Mouse (Mus musculus) ES-Bruce4 (cell line): ENCODE results near the gene Tbc1d30. TPM values are rescaled to one million over a fixed set of nuclear protein-coding genes. Genes with fewer than 3 reads are reported as not detected.

ENCODE experiments used
- H3K27ac ChIP-seq: 2 replicates; pipeline ENCODE4 v1.5.1; 2012; ENCODE audit warnings: low read length, inconsistent platforms; ENCODE audit not compliant: insufficient read depth
- H3K27me3 ChIP-seq: 2 replicates; pipeline ENCODE4 v1.6.1; 2012; ENCODE audit warnings: mild to moderate bottlenecking, low read length, inconsistent platforms; ENCODE audit not compliant: control insufficient read depth, poor library complexity, insufficient read depth, severe bottlenecking
- H3K36me3 ChIP-seq: 2 replicates; pipeline ENCODE4 v1.6.1; 2012; ENCODE audit warnings: inconsistent platforms, mild to moderate bottlenecking, low read length, moderate library complexity; ENCODE audit not compliant: control insufficient read depth, poor library complexity, insufficient read depth, severe bottlenecking
- H3K4me1 ChIP-seq: one replicate; pipeline ENCODE4 v1.8.1; 2011; ENCODE audit warnings: low read length; ENCODE audit not compliant: control insufficient read depth, insufficient read depth
- H3K4me3 ChIP-seq: 2 replicates; pipeline ENCODE4 v1.5.1; 2011; ENCODE audit warnings: low read depth, mild to moderate bottlenecking, low read length
- H3K9ac ChIP-seq: 2 replicates; pipeline ENCODE4 v1.6.1; 2012; ENCODE audit warnings: low read depth, mild to moderate bottlenecking, inconsistent platforms; ENCODE audit not compliant: poor library complexity, severe bottlenecking
- H3K9me3 ChIP-seq: replicated peaks from 2 replicates; pipeline ENCODE4 v1.6.1; 2012; ENCODE audit warnings: mild to moderate bottlenecking, low read length, inconsistent platforms; ENCODE audit not compliant: control insufficient read depth, poor library complexity, insufficient read depth, severe bottlenecking
- CTCF ChIP-seq: IDR thresholded peaks from one replicate; pipeline ENCODE4 v1.8.1; 2011; ENCODE audit warnings: low read depth, low read length
- EP300 ChIP-seq: IDR thresholded peaks from 2 replicates; pipeline ENCODE4 v1.6.1; 2011; ENCODE audit warnings: low read depth, low read length; ENCODE audit not compliant: insufficient read depth
- POLR2A ChIP-seq: IDR thresholded peaks from one replicate; pipeline ENCODE4 v1.8.1; 2011; ENCODE audit warnings: low read length; ENCODE audit not compliant: insufficient read depth
- polyA plus RNA-seq: library from polyadenylated mRNA; stranded (reverse); fragments of >200 nt; gene quantifications from 2 replicates; pipeline ENCODE4 v1.2.4, GENCODE M21; 2011; ENCODE audit warnings: low read depth; ENCODE audit not compliant: missing spikeins, insufficient read depth, insufficient read length

Tbc1d30 gene
- polyA plus RNA-seq, 1 experiment = not detected

GRCm38 (mm10) chr10:121238551-121238950 lies 112.5 kb downstream of the Tbc1d30 start:
- Histone ChIP-seq H3K27ac (no peak overlapping the region), H3K4me3 (no peak overlapping the region), H3K4me1 (no peaks in the 10 kb centered on the region), H3K9me3 (no peaks in the 10 kb centered on the region), H3K27me3 (no peaks in the 10 kb centered on the region), H3K36me3 (no peaks in the 10 kb centered on the region), H3K9ac (no peak overlapping the region)
- no peak for TF ChIP-seq CTCF
- TF ChIP-seq EP300 = no peak
- TF ChIP-seq POLR2A = no peak

GRCm38 (mm10) chr10:121237377-121237776 lies 113.7 kb downstream of the Tbc1d30 start:
- TF ChIP-seq EP300 = no peak
- TF ChIP-seq CTCF = no peak
- TF ChIP-seq POLR2A = no peak
- Histone ChIP-seq H3K4me1 (no peaks in the 10 kb centered on the region), H3K36me3 (no peaks in the 10 kb centered on the region), H3K27me3 (no peaks in the 10 kb centered on the region), H3K27ac (no peak overlapping the region), H3K9me3 (no peaks in the 10 kb centered on the region), H3K9ac (no peak overlapping the region), H3K4me3 (no peak overlapping the region)

- H3K9me3 ChIP-seq = no peaks in the 10 kb centered on the region
- no peak overlapping the region for H3K9ac ChIP-seq
- H3K4me1 ChIP-seq = no peaks in the 10 kb centered on the region
- no peaks in the 10 kb centered on the region for H3K36me3 ChIP-seq
- no peak overlapping the region for H3K27ac ChIP-seq
- TF ChIP-seq EP300 (no peak), CTCF (no peak)
- no peaks in the 10 kb centered on the region for H3K27me3 ChIP-seq
- H3K4me3 ChIP-seq = no peak overlapping the region
These were observed 115.8 kb downstream of the Tbc1d30 start for GRCm38 (mm10) chr10:121235167-121235824.

GRCm38 (mm10) chr10:121234476-121234875 lies 116.6 kb downstream of the Tbc1d30 start:
- H3K36me3 ChIP-seq = no peaks in the 10 kb centered on the region
- no peak for TF ChIP-seq CTCF
- no peak for TF ChIP-seq POLR2A
- no peak for TF ChIP-seq EP300

GRCm38 (mm10) chr10:121228422-121228953 lies 122.6 kb downstream of the Tbc1d30 start:
- TF ChIP-seq CTCF (no peak), POLR2A (no peak), EP300 (no peak)
- Histone ChIP-seq H3K27ac (no peak overlapping the region), H3K9me3 (no peaks in the 10 kb centered on the region), H3K9ac (no peak overlapping the region), H3K36me3 (no peaks in the 10 kb centered on the region), H3K27me3 (no peaks in the 10 kb centered on the region), H3K4me3 (no peak overlapping the region), H3K4me1 (no peaks in the 10 kb centered on the region)

More at GRCm38 (mm10) chr10:121234476-121234875, 116.6 kb downstream of the Tbc1d30 start:
- Histone ChIP-seq H3K27ac (no peak overlapping the region), H3K9ac (no peak overlapping the region), H3K27me3 (no peaks in the 10 kb centered on the region), H3K4me1 (no peaks in the 10 kb centered on the region), H3K9me3 (no peaks in the 10 kb centered on the region), H3K4me3 (no peak overlapping the region)

GRCm38 (mm10) chr10:121227988-121228409 lies 123.1 kb downstream of the Tbc1d30 start:
- H3K9me3 ChIP-seq = no peaks in the 10 kb centered on the region
- TF ChIP-seq CTCF (no peak), POLR2A (no peak), EP300 (no peak)
- H3K4me1 ChIP-seq = no peaks in the 10 kb centered on the region
- no peaks in the 10 kb centered on the region for H3K36me3 ChIP-seq
- no peaks in the 10 kb centered on the region for H3K27me3 ChIP-seq
- no peak overlapping the region for H3K9ac ChIP-seq
- no peak overlapping the region for H3K27ac ChIP-seq
- no peak overlapping the region for H3K4me3 ChIP-seq
